Mouse (Mus musculus): Measurements from ENCODE around the gene Arhgap19. TPM values are rescaled to one million over a fixed set of nuclear protein-coding genes. Genes with fewer than 3 reads are reported as not detected.

Arhgap19 gene
- polyA plus RNA-seq, 2 experiments = 21.8 to 29.5 TPM

DNA sequence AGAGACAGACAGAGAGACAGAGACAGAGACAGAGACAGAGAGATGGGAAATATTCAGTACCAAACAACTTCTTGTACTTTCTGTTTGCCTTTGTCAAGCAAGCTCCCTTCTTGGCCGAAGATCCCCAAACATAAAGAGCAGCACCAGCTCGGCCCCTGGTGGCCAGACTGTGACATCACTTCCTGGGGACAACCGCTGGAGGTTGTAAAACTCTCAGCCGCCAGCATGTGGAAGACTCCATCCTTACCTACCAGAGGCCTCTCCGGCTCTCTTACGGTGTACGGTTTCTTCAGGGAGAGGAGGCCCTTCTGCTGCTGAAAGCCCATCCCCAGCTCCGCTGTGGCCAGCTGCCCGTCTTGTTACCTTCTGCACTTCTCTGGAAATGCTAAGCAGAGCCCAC lies 40.3 kb downstream of the Arhgap19 start:
- Histone ChIP-seq H3K4me2 (ENCODE audit: low read depth) (no peak overlapping the region), H3K4me1 (replicated peaks; ENCODE audit: control insufficient read depth in 2 of 2, insufficient read depth in 2 of 2, low read length in 1 of 2) (no peaks in the 10 kb centered on the region), H3K27ac (no peak overlapping the region), H3K36me3 (replicated peaks; ENCODE audit: control insufficient read depth, insufficient read depth, low read depth) (no peaks in the 10 kb centered on the region; the same call in 1 of the 2 replicates), H3K9me3 (ENCODE audit: control insufficient read depth, low read length) (no peaks in the 10 kb centered on the region), H3K4me3 (ENCODE audit: insufficient read depth in 1 of 2, low read depth in 2 of 2, low read length in 2 of 2) (no peak overlapping the region), H3K27me3 (ENCODE audit: control insufficient read depth, insufficient read depth, low read length) (no peaks in the 10 kb centered on the region), H3K9ac (replicated peaks) (no peak overlapping the region)
- 65% methylated on average over 9 of the region's 9 CpGs for WGBS (ENCODE audit: insufficient replicate concordance)
- ATAC-seq (ENCODE audit: insufficient read depth) (no peak), DNase-seq (ENCODE audit: low read depth in 3 of 3, low spot score in 3 of 3) (no peak)
- TF ChIP-seq CTCF (IDR thresholded peaks at IDR 0.05; ENCODE audit: low read depth) (peak; percentile 68), EP300 (IDR thresholded peaks at IDR 0.05; ENCODE audit: low read depth) (no peak)

GRCm38 (mm10) chr19:41759765-41760164 lies 42.1 kb downstream of the Arhgap19 start:
- H3K9me3 ChIP-seq (ENCODE audit: control insufficient read depth, low read length) = no peaks in the 10 kb centered on the region
- H3K27me3 ChIP-seq (ENCODE audit: control insufficient read depth, insufficient read depth, low read length) = no peaks in the 10 kb centered on the region
- ATAC-seq (ENCODE audit: insufficient read depth) = no peak
- H3K36me3 ChIP-seq (replicated peaks; ENCODE audit: control insufficient read depth, insufficient read depth, low read depth) = no peaks in the 10 kb centered on the region
- 81% methylated on average over 6 of the region's 6 CpGs for WGBS (ENCODE audit: insufficient replicate concordance)
- H3K4me1 ChIP-seq (replicated peaks; ENCODE audit: control insufficient read depth in 2 of 2, insufficient read depth in 2 of 2, low read length in 1 of 2) = no peaks in the 10 kb centered on the region
- no peak overlapping the region for H3K4me2 ChIP-seq (ENCODE audit: low read depth)
- DNase-seq (ENCODE audit: low read depth in 3 of 3, low spot score in 3 of 3) = no peak
- H3K9ac ChIP-seq (replicated peaks) = no peak overlapping the region
- H3K27ac ChIP-seq = no peak overlapping the region
- no peak for TF ChIP-seq EP300 (IDR thresholded peaks at IDR 0.05; ENCODE audit: low read depth)
- TF ChIP-seq CTCF (IDR thresholded peaks at IDR 0.05; ENCODE audit: low read depth) = 0 out of 2 replicates have a peak, but pooled peaks have one; percentile 7
- no peak overlapping the region for H3K4me3 ChIP-seq (ENCODE audit: insufficient read depth in 1 of 2, low read depth in 2 of 2, low read length in 2 of 2)

GRCm38 (mm10) chr19:41759270-41759669 lies 42.6 kb downstream of the Arhgap19 start:
- Histone ChIP-seq H3K9me3 (ENCODE audit: control insufficient read depth, low read length) (no peaks in the 10 kb centered on the region), H3K36me3 (replicated peaks; ENCODE audit: control insufficient read depth, insufficient read depth, low read depth) (no peaks in the 10 kb centered on the region), H3K4me2 (ENCODE audit: low read depth) (no peak overlapping the region), H3K4me1 (replicated peaks; ENCODE audit: control insufficient read depth in 2 of 2, insufficient read depth in 2 of 2, low read length in 1 of 2) (no peaks in the 10 kb centered on the region), H3K4me3 (ENCODE audit: insufficient read depth in 1 of 2, low read depth in 2 of 2, low read length in 2 of 2) (no peak overlapping the region), H3K9ac (replicated peaks) (no peak overlapping the region), H3K27ac (no peak overlapping the region), H3K27me3 (ENCODE audit: control insufficient read depth, insufficient read depth, low read length) (no peaks in the 10 kb centered on the region)
- DNase-seq (ENCODE audit: low read depth in 3 of 3, low spot score in 3 of 3) = no peak
- 75% methylated on average over 5 of the region's 5 CpGs for WGBS (ENCODE audit: insufficient replicate concordance)
- no peak for TF ChIP-seq EP300 (IDR thresholded peaks at IDR 0.05; ENCODE audit: low read depth)
- no peak for TF ChIP-seq CTCF (IDR thresholded peaks at IDR 0.05; ENCODE audit: low read depth)
- no peak for ATAC-seq (ENCODE audit: insufficient read depth)

DNA sequence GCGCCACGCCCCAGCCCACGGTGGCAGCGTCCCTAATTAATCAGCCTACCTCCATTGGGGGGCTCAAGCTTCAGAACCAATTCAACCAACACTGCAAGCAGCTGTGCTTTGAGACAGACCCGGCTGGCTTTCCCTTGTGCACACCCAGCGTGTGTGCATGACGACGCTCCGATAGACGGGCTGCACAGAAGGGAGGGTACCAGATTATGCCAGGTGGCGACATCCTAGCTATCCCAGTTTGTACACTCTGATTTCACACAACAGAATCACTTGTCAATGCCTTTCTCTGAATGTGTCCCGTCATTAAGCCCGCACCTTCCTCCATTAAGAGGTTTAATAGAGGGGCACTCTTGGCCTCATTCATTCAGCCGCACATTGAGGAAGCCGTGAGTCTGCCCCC lies 47.1 kb downstream of the Arhgap19 start:
- Histone ChIP-seq H3K9me3 (ENCODE audit: control insufficient read depth, low read length) (no peaks in the 10 kb centered on the region), H3K9ac (replicated peaks) (no peak overlapping the region), H3K27me3 (ENCODE audit: control insufficient read depth, insufficient read depth, low read length) (no peaks in the 10 kb centered on the region), H3K27ac (no peak overlapping the region), H3K4me2 (ENCODE audit: low read depth) (no peak overlapping the region), H3K4me1 (replicated peaks; ENCODE audit: control insufficient read depth in 2 of 2, insufficient read depth in 2 of 2, low read length in 1 of 2) (no peaks in the 10 kb centered on the region), H3K4me3 (ENCODE audit: insufficient read depth in 1 of 2, low read depth in 2 of 2, low read length in 2 of 2) (no peak overlapping the region), H3K36me3 (replicated peaks; ENCODE audit: control insufficient read depth, insufficient read depth, low read depth) (no peaks in the 10 kb centered on the region)
- TF ChIP-seq CTCF (IDR thresholded peaks at IDR 0.05; ENCODE audit: low read depth) (no peak), EP300 (IDR thresholded peaks at IDR 0.05; ENCODE audit: low read depth) (no peak)
- DNase-seq (ENCODE audit: low read depth in 3 of 3, low spot score in 3 of 3) (no peak), ATAC-seq (ENCODE audit: insufficient read depth) (no peak)
- 72% methylated on average over 15 of the region's 15 CpGs for WGBS (ENCODE audit: insufficient replicate concordance)

- Histone ChIP-seq H3K27ac (no peak overlapping the region), H3K4me1 (replicated peaks; ENCODE audit: control insufficient read depth in 2 of 2, insufficient read depth in 2 of 2, low read length in 1 of 2) (no peaks in the 10 kb centered on the region), H3K9me3 (ENCODE audit: control insufficient read depth, low read length) (no peaks in the 10 kb centered on the region), H3K4me3 (ENCODE audit: insufficient read depth in 1 of 2, low read depth in 2 of 2, low read length in 2 of 2) (no peak overlapping the region), H3K4me2 (ENCODE audit: low read depth) (no peak overlapping the region), H3K36me3 (replicated peaks; ENCODE audit: control insufficient read depth, insufficient read depth, low read depth) (no peaks in the 10 kb centered on the region), H3K27me3 (ENCODE audit: control insufficient read depth, insufficient read depth, low read length) (no peaks in the 10 kb centered on the region), H3K9ac (replicated peaks) (no peak overlapping the region)
- TF ChIP-seq CTCF (IDR thresholded peaks at IDR 0.05; ENCODE audit: low read depth) (no peak), EP300 (IDR thresholded peaks at IDR 0.05; ENCODE audit: low read depth) (no peak)
- 65% methylated on average over 11 of the region's 11 CpGs for WGBS (ENCODE audit: insufficient replicate concordance)
- DNase-seq (ENCODE audit: low read depth in 3 of 3, low spot score in 3 of 3) (no peak), ATAC-seq (ENCODE audit: insufficient read depth) (no peak)
These were observed 49.9 kb downstream of the Arhgap19 start for GRCm38 (mm10) chr19:41751906-41752305.

Measured in liver, embryonic 14.5 days (tissue).